ENCODE assay signal across 9 mouse cellular contexts in genomic region chrX:103991702-103992101, GRCm38 (mm10). TPM values are rescaled to one million over a fixed set of nuclear protein-coding genes. Genes with fewer than 3 reads are reported as not detected.
DNase-seq lines count a peak whose midpoint lies in the region; ATAC-seq lines count a peak whose summit lies in the region.
"Had no signal": no experiment of that assay in that cellular context is flagged by ENCODE, and none has a peak within 500 bp of the region (broad histone marks: within the 10 kb centered on the region; RNA-seq: fewer than 3 reads in every experiment).

No protein-coding gene starts in this region.

- no peak overlapping the region for H3K4me3 ChIP-seq in limb, embryonic 10.5 days
- no peak overlapping the region for H3K4me3 ChIP-seq in forebrain, embryonic 13.5 days
- H3K4me3 ChIP-seq: neural tube, embryonic 12.5 days had no signal

- H3K4me1 ChIP-seq in limb, embryonic 10.5 days: peaks cover 5% of the 10 kb centered on the region; the same call in 1 of the 2 replicates
- no peaks in the 10 kb centered on the region for H3K4me1 ChIP-seq in forebrain, embryonic 13.5 days
- H3K4me1 ChIP-seq: neural tube, embryonic 12.5 days had no signal

- no peak overlapping the region for H3K9ac ChIP-seq in forebrain, embryonic 13.5 days
- H3K9ac ChIP-seq: neural tube, embryonic 12.5 days had no signal

- no peak overlapping the region for H3K4me2 ChIP-seq in forebrain, embryonic 13.5 days
- H3K4me2 ChIP-seq: neural tube, embryonic 12.5 days had no signal

- peaks cover 85% of the 10 kb centered on the region for H3K27me3 ChIP-seq in limb, embryonic 10.5 days (ENCODE audit: low read depth, poor library complexity, severe bottlenecking)
- peaks cover 32% of the 10 kb centered on the region for H3K27me3 ChIP-seq in forebrain, embryonic 13.5 days
- H3K27me3 ChIP-seq: neural tube, embryonic 12.5 days had no signal

- DNase-seq in heart, adult 18-20 months: peak; percentile 1 to 35
- no peak for DNase-seq in heart, adult 9 months (ENCODE audit: low spot score in 2 of 2)
- DNase-seq in thymus, postnatal 14 days: peak; percentile 4
- DNase-seq in thymus, postnatal 36 days: no peak
- peak; percentile 34 for DNase-seq in limb, embryonic 10.5 days (ENCODE audit: low spot score)
- DNase-seq in ovary, postnatal 10 days (ENCODE audit: low spot score): no peak

- H3K36me3 ChIP-seq in limb, embryonic 10.5 days: no peaks in the 10 kb centered on the region
- H3K36me3 ChIP-seq in forebrain, embryonic 13.5 days (ENCODE audit: poor library complexity, severe bottlenecking): no peaks in the 10 kb centered on the region
- H3K36me3 ChIP-seq: neural tube, embryonic 12.5 days had no signal

- ATAC-seq in inflammation-experienced regulatory T-cells, adult 6 months: no peak
- ATAC-seq in forebrain, embryonic 13.5 days: no peak

- no peak overlapping the region for H3K27ac ChIP-seq in limb, embryonic 10.5 days
- H3K27ac ChIP-seq in forebrain, embryonic 13.5 days: no peak overlapping the region
- H3K27ac ChIP-seq: neural tube, embryonic 12.5 days had no signal

- H3K9me3 ChIP-seq in limb, embryonic 10.5 days (replicated peaks): no peaks in the 10 kb centered on the region
- H3K9me3 ChIP-seq in forebrain, embryonic 13.5 days (replicated peaks): no peaks in the 10 kb centered on the region
- H3K9me3 ChIP-seq: neural tube, embryonic 12.5 days had no signal

- WGBS in limb, embryonic 10.5 days: 29% methylated on average over 10 of the region's 10 CpGs
- WGBS in forebrain, embryonic 13.5 days: 34% methylated on average over 10 of the region's 10 CpGs

RNA-seq across cellular contexts. Expression of gene Rlim, which starts 10.6 kb away (rescaled TPM):
- total RNA-seq in heart, adult 18-20 months (2021): 10 to 100 TPM; 23.1 to 23.9 TPM
- 38.3 and 43.3 TPM in 2 replicates for polyA plus RNA-seq in limb, embryonic 10.5 days (2016; fragmentation: Nextera tagmentation; extraction: Ambion mirVana)
- 10 to 100 TPM; 29.2 to 33.3 (median 30.4) TPM for polyA plus RNA-seq in inflammation-experienced regulatory T-cells, adult 6 months (2017; shearing (Covaris generic))
- polyA plus RNA-seq in forebrain, embryonic 13.5 days (2015; fragmentation: Nextera tagmentation; extraction: Ambion mirVana): 30.0 and 33.6 TPM in 2 replicates

Comparison
In these comparisons a context has a peak if more than half of its experiments do, and no peak if none do; other contexts are left out.
1. DNase-seq: peak in heart, adult 18-20 months (2 of 2), thymus, postnatal 14 days (single experiment) and limb, embryonic 10.5 days (single experiment); none in heart, adult 9 months (0 of 2), thymus, postnatal 36 days (0 of 2) and ovary, postnatal 10 days (single experiment).